Mouse (Mus musculus) CH12.LX (cell line): ENCODE measurements at regions not wholly inside any gene's neighbourhood (a gene's known extent, or its start where the extent isn't known, plus 50 kb on each side); places are given as distances from the start of the nearest gene placed in this dataset.

Source experiments
- DNase-seq: peaks from one replicate; pipeline ENCODE4 v3.0.0-alpha.2; 2013; ENCODE audit errors: extremely low read depth
- H3K27ac ChIP-seq: 2 replicates; pipeline ENCODE4 v1.5.1; 2012; ENCODE audit warnings: low read depth, mild to moderate bottlenecking, control low read depth, moderate library complexity; ENCODE audit not compliant: insufficient read depth
- H3K27me3 ChIP-seq: replicated peaks from 2 replicates; pipeline ENCODE3; 2012; ENCODE audit warnings: inconsistent platforms
- H3K36me3 ChIP-seq, 2 experiments: replicated peaks in 1 of 2; 2 replicates each; pipeline versions ENCODE3 to v1.6.1; 2012; ENCODE audit warnings: inconsistent platforms in 1 of 2, low read length in 1 of 2, mild to moderate bottlenecking in 1 of 2, mixed read lengths in 1 of 2, moderate library complexity in 1 of 2; ENCODE audit not compliant: control insufficient read depth in 1 of 2, insufficient read depth in 1 of 2
- H3K4me1 ChIP-seq, 2 experiments: 2 replicates each; pipeline ENCODE4 v1.6.1; 2012; ENCODE audit warnings: inconsistent platforms in 1 of 2, moderate library complexity in 1 of 2; ENCODE audit not compliant: insufficient read depth in 2 of 2, control insufficient read depth in 1 of 2
- H3K4me2 ChIP-seq: 2 replicates; pipeline ENCODE4 v1.6.1; 2012; ENCODE audit warnings: low read depth, mild to moderate bottlenecking, control low read depth; ENCODE audit not compliant: poor library complexity, insufficient read depth, severe bottlenecking
- H3K4me3 ChIP-seq, 3 experiments: fragments of 150-350 bp in 1 of 3; sonication (generic) in 1 of 3; replicated peaks in 1 of 3; 2 replicates each; pipeline versions ENCODE3 to v1.5.1; 2011 to 2012; ENCODE audit warnings: low read depth in 2 of 3, low read length in 2 of 3, mild to moderate bottlenecking in 2 of 3, moderate library complexity in 2 of 3, control low read depth in 1 of 3, improper control_type of control experiment in 1 of 3, inconsistent platforms in 1 of 3, mixed read lengths in 1 of 3; ENCODE audit not compliant: poor library complexity in 1 of 3
- H3K79me2 ChIP-seq: replicated peaks from 2 replicates; pipeline ENCODE4 v1.6.1; 2012; ENCODE audit warnings: mild to moderate bottlenecking, moderate library complexity; ENCODE audit not compliant: control insufficient read depth, poor library complexity, insufficient read depth, severe bottlenecking; ENCODE audit errors: extremely low read depth
- H3K9ac ChIP-seq: 2 replicates; pipeline ENCODE4 v1.6.1; 2012; ENCODE audit warnings: low read depth, mild to moderate bottlenecking, control low read depth, moderate library complexity; ENCODE audit not compliant: insufficient read depth
- H3K9me3 ChIP-seq: replicated peaks from 2 replicates; pipeline ENCODE3; 2012; ENCODE audit warnings: low read length, inconsistent platforms, mixed read lengths
- BHLHE40 ChIP-seq: IDR thresholded peaks from 2 replicates; pipeline ENCODE4 v1.6.1; 2011; ENCODE audit warnings: mild to moderate bottlenecking, low read depth, low read length, improper control_type of control experiment
- CHD1 ChIP-seq: IDR thresholded peaks from 2 replicates; pipeline ENCODE4 v1.6.1; 2012; ENCODE audit warnings: low read depth, low read length, improper control_type of control experiment, inconsistent platforms
- CHD2 ChIP-seq: IDR thresholded peaks from 2 replicates; pipeline ENCODE4 v1.6.1; 2011; ENCODE audit warnings: low read length, improper control_type of control experiment
- CTCF ChIP-seq, 2 experiments: IDR thresholded peaks in 1 of 2; conservative IDR thresholded peaks in 1 of 2; 2 replicates each; pipeline ENCODE4 v1.5.1; 2011 to 2012; ENCODE audit warnings: low read depth in 2 of 2, low read length in 2 of 2, improper control_type of control experiment in 1 of 2, inconsistent platforms in 1 of 2, mild to moderate bottlenecking in 1 of 2, moderate library complexity in 1 of 2
- ELF1 ChIP-seq: IDR thresholded peaks from 2 replicates; pipeline ENCODE4 v1.6.1; 2014; ENCODE audit warnings: low read depth, mild to moderate bottlenecking, inconsistent platforms, low read length, improper control_type of control experiment
- EP300 ChIP-seq: IDR thresholded peaks from 2 replicates; pipeline ENCODE4 v1.6.1; 2011; ENCODE audit warnings: low read length, improper control_type of control experiment
- ETS1 ChIP-seq: conservative IDR thresholded peaks from 2 replicates; pipeline ENCODE4 v1.6.1; 2012; ENCODE audit warnings: low read depth, mild to moderate bottlenecking, inconsistent platforms, low read length, improper control_type of control experiment, moderate library complexity
- GABPA ChIP-seq: IDR thresholded peaks from 2 replicates; pipeline ENCODE4 v1.6.1; 2012; ENCODE audit warnings: low read depth, low read length, improper control_type of control experiment, inconsistent platforms; ENCODE audit not compliant: insufficient replicate concordance
- HCFC1 ChIP-seq: IDR thresholded peaks from 2 replicates; pipeline ENCODE4 v1.6.1; 2012; ENCODE audit warnings: low read depth, mild to moderate bottlenecking, inconsistent platforms, low read length, improper control_type of control experiment
- IRF4 ChIP-seq: IDR thresholded peaks from 2 replicates; pipeline ENCODE4 v1.6.1; 2014; ENCODE audit warnings: low read depth, mild to moderate bottlenecking, inconsistent platforms, low read length, improper control_type of control experiment
- JUN ChIP-seq: IDR thresholded peaks from 2 replicates; pipeline ENCODE4 v1.6.1; 2011; ENCODE audit warnings: low read depth, mild to moderate bottlenecking, low read length, improper control_type of control experiment, moderate library complexity; ENCODE audit not compliant: insufficient read depth
- JUND ChIP-seq: conservative IDR thresholded peaks from 2 replicates; pipeline ENCODE4 v1.6.1; 2011; ENCODE audit warnings: low read depth, low read length, improper control_type of control experiment
- MAFK ChIP-seq: IDR thresholded peaks from 2 replicates; pipeline ENCODE4 v1.6.1; 2011; ENCODE audit warnings: low read length, improper control_type of control experiment; ENCODE audit not compliant: insufficient replicate concordance
- MAX ChIP-seq: IDR thresholded peaks from 2 replicates; pipeline ENCODE4 v1.6.1; 2011; ENCODE audit warnings: low read length, improper control_type of control experiment
- MAZ ChIP-seq: IDR thresholded peaks from 2 replicates; pipeline ENCODE4 v1.6.1; 2012; ENCODE audit warnings: low read depth, mild to moderate bottlenecking, inconsistent platforms, low read length, improper control_type of control experiment, moderate library complexity
- MEF2A ChIP-seq: IDR thresholded peaks from 2 replicates; pipeline ENCODE4 v1.6.1; 2014; ENCODE audit warnings: low read depth, mild to moderate bottlenecking, inconsistent platforms, low read length, improper control_type of control experiment, borderline replicate concordance
- NELFE ChIP-seq: IDR thresholded peaks from 2 replicates; pipeline ENCODE4 v1.6.1; 2011; ENCODE audit warnings: low read depth, low read length, improper control_type of control experiment
- NRF1 ChIP-seq: IDR thresholded peaks from 2 replicates; pipeline ENCODE4 v1.6.1; 2014; ENCODE audit warnings: low read depth, mild to moderate bottlenecking, inconsistent platforms, low read length, improper control_type of control experiment, moderate library complexity
- PAX5 ChIP-seq: IDR thresholded peaks from 2 replicates; pipeline ENCODE4 v1.6.1; 2012; ENCODE audit warnings: low read length, inconsistent platforms, mixed read lengths
- POLR2AphosphoS2 ChIP-seq: IDR thresholded peaks from 2 replicates; pipeline ENCODE4 v1.6.1; 2011; ENCODE audit warnings: low read depth, low read length, improper control_type of control experiment
- RAD21 ChIP-seq: IDR thresholded peaks from 2 replicates; pipeline ENCODE4 v1.6.1; 2011; ENCODE audit warnings: low read depth, mild to moderate bottlenecking, low read length, improper control_type of control experiment, moderate library complexity
- RCOR1 ChIP-seq: conservative IDR thresholded peaks from 2 replicates; pipeline ENCODE4 v1.6.1; 2012; ENCODE audit warnings: low read depth, mild to moderate bottlenecking, inconsistent platforms, low read length, improper control_type of control experiment
- SIN3A ChIP-seq: IDR thresholded peaks from 2 replicates; pipeline ENCODE4 v1.6.1; 2012; ENCODE audit warnings: low read length, improper control_type of control experiment, inconsistent platforms
- SMC3 ChIP-seq: IDR thresholded peaks from 2 replicates; pipeline ENCODE4 v1.6.1; 2011; ENCODE audit warnings: low read depth, low read length, improper control_type of control experiment
- TBP ChIP-seq: conservative IDR thresholded peaks from 2 replicates; pipeline ENCODE4 v1.6.1; 2011; ENCODE audit warnings: low read depth, low read length, improper control_type of control experiment
- UBTF ChIP-seq: IDR thresholded peaks from 2 replicates; pipeline ENCODE4 v1.6.1; 2012; ENCODE audit warnings: low read depth, mild to moderate bottlenecking, inconsistent platforms, low read length, improper control_type of control experiment, moderate library complexity
- USF1 ChIP-seq: IDR thresholded peaks from 2 replicates; pipeline ENCODE4 v1.6.1; 2014; ENCODE audit warnings: low read depth, mild to moderate bottlenecking, inconsistent platforms, low read length, improper control_type of control experiment
- ZC3H11A ChIP-seq: IDR thresholded peaks from 2 replicates; pipeline ENCODE4 v1.6.1; 2012; ENCODE audit warnings: low read depth, mild to moderate bottlenecking, inconsistent platforms, low read length, improper control_type of control experiment
- ZKSCAN1 ChIP-seq: IDR thresholded peaks from 2 replicates; pipeline ENCODE4 v1.6.1; 2012; ENCODE audit warnings: low read depth, inconsistent platforms, low read length, improper control_type of control experiment, borderline replicate concordance
- ZMIZ1 ChIP-seq: IDR thresholded peaks from 2 replicates; pipeline ENCODE4 v1.6.1; 2012; ENCODE audit warnings: low read depth, mild to moderate bottlenecking, inconsistent platforms, low read length, improper control_type of control experiment
- dilution Hi-C: fragments of 300-500 bp; cut with MboI; formaldehyde crosslinking; loops from 2 replicates; pipeline ENCODE4 v1.14.3; 2020; ENCODE audit warnings: low sequenced_read_pairs; ENCODE audit not compliant: extremely low pct_unique_long_range_greater_than_20kb, extremely low pct_ligation_motif_present
- in situ Hi-C: fragments of 300-500 bp; cut with MboI; formaldehyde crosslinking; loops from 3 replicates; pipeline ENCODE4 v1.14.3; 2019; ENCODE audit warnings: low sequenced_read_pairs, low pct_ligation_motif_present, low pct_unique_long_range_greater_than_20kb, mixed read lengths

GRCm38 (mm10) chr8:93750921-93751320 is 58.8 kb upstream of the Gnao1 start:
- Histone ChIP-seq H3K9me3 (no peaks in the 10 kb centered on the region), H3K27ac (no peak overlapping the region)
- dilution Hi-C loops = no loop called here

DNA sequence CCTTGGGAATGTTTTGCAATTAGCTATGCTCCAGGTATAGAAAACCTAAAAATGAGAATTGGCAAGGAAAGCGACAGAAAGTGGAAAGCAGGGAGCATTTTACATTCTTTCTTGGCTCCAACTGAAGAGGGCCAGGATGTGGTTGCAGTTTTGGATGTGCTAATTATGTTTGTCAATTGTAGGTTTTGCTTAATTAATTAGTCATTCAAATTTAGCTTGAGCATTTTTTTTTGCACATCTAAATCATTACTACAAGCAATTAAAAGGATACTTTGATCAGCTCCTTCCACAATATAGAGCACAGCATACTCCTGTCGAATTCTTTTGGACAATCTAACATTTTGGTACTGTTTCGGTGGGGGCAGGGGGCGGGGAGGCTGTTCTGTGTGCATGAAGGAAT is 53.8 kb upstream of the Gnao1 start:
- no peaks in the 10 kb centered on the region for H3K9me3 ChIP-seq
- dilution Hi-C loops (no loop called here), in situ Hi-C loops (no loop called here)
- H3K27ac ChIP-seq = no peak overlapping the region
- no peaks in the 10 kb centered on the region for H3K36me3 ChIP-seq
- no peaks in the 10 kb centered on the region for H3K27me3 ChIP-seq
- no peaks in the 10 kb centered on the region for H3K79me2 ChIP-seq
- H3K9ac ChIP-seq = no peak overlapping the region
- H3K4me3 ChIP-seq = no peak overlapping the region
- H3K4me1 ChIP-seq = no peaks in the 10 kb centered on the region
- DNase-seq = no peak
- H3K4me2 ChIP-seq = no peak overlapping the region
- TF ChIP-seq ETS1 (no peak), RAD21 (no peak), ELF1 (no peak), POLR2AphosphoS2 (no peak), UBTF (no peak), MEF2A (no peak), JUND (no peak), EP300 (no peak), CHD2 (no peak), MAZ (no peak), GABPA (no peak), SMC3 (no peak), ZKSCAN1 (no peak), SIN3A (no peak), ZMIZ1 (no peak), CTCF (conservative IDR thresholded peaks at IDR 0.05 in 1 of 2, IDR thresholded peaks at IDR 0.05 in 1 of 2; ENCODE audit: low read depth in 2 of 2, low read length in 2 of 2) (no peak), MAX (no peak), ZC3H11A (no peak), MAFK (no peak), NELFE (no peak)

More at GRCm38 (mm10) chr8:93750921-93751320, 58.8 kb upstream of the Gnao1 start:
- TF ChIP-seq RCOR1 = no peak
- no peak for TF ChIP-seq RAD21
- no peak for TF ChIP-seq IRF4
- TF ChIP-seq MAX = no peak
- TF ChIP-seq JUN = no peak
- no peak for TF ChIP-seq HCFC1
- no peak for TF ChIP-seq ETS1
- no peak for TF ChIP-seq TBP
- TF ChIP-seq NRF1 = no peak
- TF ChIP-seq BHLHE40 = no peak
- TF ChIP-seq USF1 = no peak
- TF ChIP-seq CHD1 = no peak
- TF ChIP-seq MEF2A = no peak
- no peak for TF ChIP-seq POLR2AphosphoS2
- no peak for TF ChIP-seq PAX5
- TF ChIP-seq NELFE = no peak
- no peak for TF ChIP-seq SIN3A
- TF ChIP-seq ZKSCAN1 = no peak
- no peak for TF ChIP-seq MAFK
- in situ Hi-C loops = no loop called here
- H3K4me2 ChIP-seq = no peak overlapping the region
- no peak overlapping the region for H3K9ac ChIP-seq
- no peaks in the 10 kb centered on the region for H3K36me3 ChIP-seq
- no peak overlapping the region for H3K4me3 ChIP-seq
- H3K79me2 ChIP-seq = no peaks in the 10 kb centered on the region
- H3K4me1 ChIP-seq = no peaks in the 10 kb centered on the region
- no peaks in the 10 kb centered on the region for H3K27me3 ChIP-seq
- DNase-seq = no peak
